Comparison of ENCODE assay signal across 9 mouse cellular contexts in the genomic region with DNA sequence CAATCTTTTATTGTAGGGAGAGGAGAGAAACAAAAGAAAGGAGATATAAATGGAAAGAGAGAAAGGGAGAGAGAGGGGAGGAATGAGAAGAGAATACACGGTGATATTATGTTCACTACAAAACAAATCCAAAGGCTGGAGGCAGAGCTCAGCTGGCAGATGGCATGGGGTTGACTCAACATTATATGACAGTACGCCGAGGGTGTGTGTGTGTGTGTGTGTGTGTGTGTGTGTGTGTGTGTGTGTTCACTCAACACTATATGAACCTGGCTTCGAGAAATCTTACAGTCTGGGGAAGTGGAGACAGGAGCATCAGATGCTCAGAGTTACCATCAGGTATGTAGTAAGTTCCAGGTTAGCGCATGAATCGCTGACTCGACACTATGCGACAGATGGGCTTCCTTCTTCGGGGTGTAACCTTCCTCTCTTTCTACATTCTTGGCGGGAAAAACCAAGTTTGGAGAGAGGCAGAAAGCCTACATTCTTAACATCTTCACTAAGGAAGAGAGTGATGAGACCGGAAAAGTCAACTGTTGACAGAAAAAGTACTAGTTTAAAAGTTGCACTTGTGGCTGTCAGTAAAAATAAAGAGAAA. TPM values are rescaled to one million over a fixed set of nuclear protein-coding genes. Genes with fewer than 3 reads are reported as not detected.
A peak's percentile ranks its signal among the peaks of the same experiment; 100 is the strongest.
DNase-seq lines count a peak whose midpoint lies in the region; ATAC-seq and TF ChIP-seq lines count a peak whose summit lies in the region.
"Had no signal": no experiment of that assay in that cellular context is flagged by ENCODE, and none has a peak within 500 bp of the region (broad histone marks: within the 10 kb centered on the region; RNA-seq: fewer than 3 reads in every experiment).

No protein-coding gene starts in this region.

- no peak overlapping the region for H3K9ac ChIP-seq in heart, postnatal 0 days (replicated peaks; ENCODE audit: low read depth, low read length)
- no peak overlapping the region for H3K9ac ChIP-seq in CH12.LX (ENCODE audit: insufficient read depth, low read depth)
- no peak overlapping the region for H3K9ac ChIP-seq in forebrain, embryonic 15.5 days (replicated peaks)
- no peak overlapping the region for H3K9ac ChIP-seq in midbrain, embryonic 16.5 days (ENCODE audit: low read depth, low read length)

- ATAC-seq in heart, postnatal 0 days (ENCODE audit: insufficient read depth, low read depth): no peak
- peak; percentile 24; the same call in 1 of the 2 replicates for ATAC-seq in forebrain, embryonic 15.5 days (replicated peaks)
- ATAC-seq in midbrain, embryonic 16.5 days: no peak

- peak overlapping the region; percentile 55; the same call in 1 of the 2 replicates for H3K4me3 ChIP-seq in heart, postnatal 0 days (ENCODE audit: low read depth, low read length)
- H3K4me3 ChIP-seq in CH12.LX (replicated peaks in 1 of 3; ENCODE audit: low read depth in 2 of 3, low read length in 2 of 3, poor library complexity in 1 of 3): no peak overlapping the region
- no peak overlapping the region for H3K4me3 ChIP-seq in forebrain, embryonic 15.5 days
- no peak overlapping the region; the same call in 1 of the 2 replicates for H3K4me3 ChIP-seq in midbrain, embryonic 16.5 days (ENCODE audit: low read depth, low read length)

- H3K27me3 ChIP-seq in heart, postnatal 0 days (ENCODE audit: control insufficient read depth, insufficient read depth, low read length): no peaks in the 10 kb centered on the region
- H3K27me3 ChIP-seq in CH12.LX (replicated peaks): no peaks in the 10 kb centered on the region
- no peaks in the 10 kb centered on the region for H3K27me3 ChIP-seq in forebrain, embryonic 15.5 days
- no peaks in the 10 kb centered on the region for H3K27me3 ChIP-seq in midbrain, embryonic 16.5 days (ENCODE audit: control insufficient read depth, insufficient read depth, low read depth, low read length)

- dilution Hi-C loops in CH12.LX (cut with MboI; ENCODE audit: extremely low pct_ligation_motif_present, extremely low pct_unique_long_range_greater_than_20kb, low sequenced_read_pairs): no loop called here

- in situ Hi-C loops in CH12.LX (cut with MboI; ENCODE audit: low pct_ligation_motif_present, low pct_unique_long_range_greater_than_20kb, low sequenced_read_pairs): no loop called here

- peaks cover 6% of the 10 kb centered on the region; the same call in 1 of the 2 replicates for H3K4me1 ChIP-seq in heart, postnatal 0 days (ENCODE audit: control insufficient read depth, insufficient read depth)
- no peaks in the 10 kb centered on the region for H3K4me1 ChIP-seq in CH12.LX (ENCODE audit: control insufficient read depth in 1 of 2, insufficient read depth in 2 of 2)
- peaks cover 9% of the 10 kb centered on the region for H3K4me1 ChIP-seq in forebrain, embryonic 15.5 days
- peaks cover 3% of the 10 kb centered on the region; the same call in 1 of the 2 replicates for H3K4me1 ChIP-seq in midbrain, embryonic 16.5 days (ENCODE audit: control insufficient read depth, insufficient read depth, low read length)

- DNase-seq in heart, postnatal 0 days (ENCODE audit: low spot score): no peak
- no peak for DNase-seq in heart, postnatal 4 days
- no peak for DNase-seq in CH12.LX (ENCODE audit: extremely low read depth)
- DNase-seq in adipocyte (ENCODE audit: low spot score): no peak
- no peak for DNase-seq in urinary bladder, postnatal 36 days (ENCODE audit: low spot score in 2 of 2)
- DNase-seq in gastrocnemius, postnatal 25 days: no peak

- H3K4me2 ChIP-seq in heart, postnatal 0 days (ENCODE audit: low read depth, low read length): peak overlapping the region; percentile 83
- no peak overlapping the region for H3K4me2 ChIP-seq in CH12.LX (ENCODE audit: insufficient read depth, low read depth, poor library complexity, severe bottlenecking)
- H3K4me2 ChIP-seq in forebrain, embryonic 15.5 days (replicated peaks): no peak overlapping the region
- peak overlapping the region; percentile 91; the same call in 1 of the 2 replicates for H3K4me2 ChIP-seq in midbrain, embryonic 16.5 days (ENCODE audit: low read length)

- H3K36me3 ChIP-seq in heart, postnatal 0 days (replicated peaks; ENCODE audit: control insufficient read depth, insufficient read depth, low read length): no peaks in the 10 kb centered on the region
- no peaks in the 10 kb centered on the region for H3K36me3 ChIP-seq in CH12.LX (replicated peaks in 1 of 2; ENCODE audit: control insufficient read depth in 1 of 2, insufficient read depth in 1 of 2, low read length in 1 of 2)
- no peaks in the 10 kb centered on the region for H3K36me3 ChIP-seq in forebrain, embryonic 15.5 days
- no peaks in the 10 kb centered on the region for H3K36me3 ChIP-seq in midbrain, embryonic 16.5 days (ENCODE audit: control insufficient read depth, insufficient read depth, low read length)

- no peaks in the 10 kb centered on the region for H3K79me2 ChIP-seq in CH12.LX (replicated peaks; ENCODE audit: control insufficient read depth, extremely low read depth, insufficient read depth, poor library complexity, severe bottlenecking)

- H3K9me3 ChIP-seq in heart, postnatal 0 days (replicated peaks; ENCODE audit: control insufficient read depth, low read length): no peaks in the 10 kb centered on the region
- H3K9me3 ChIP-seq in CH12.LX (replicated peaks; ENCODE audit: low read length): no peaks in the 10 kb centered on the region
- no peaks in the 10 kb centered on the region for H3K9me3 ChIP-seq in forebrain, embryonic 15.5 days
- H3K9me3 ChIP-seq in midbrain, embryonic 16.5 days (replicated peaks; ENCODE audit: control insufficient read depth, low read length, poor library complexity, severe bottlenecking): no peaks in the 10 kb centered on the region

- 83% methylated on average over 11 of the region's 11 CpGs for WGBS in heart, postnatal 0 days
- 83% methylated on average over 11 of the region's 11 CpGs for WGBS in forebrain, embryonic 15.5 days
- 79% methylated on average over 11 of the region's 11 CpGs for WGBS in midbrain, embryonic 16.5 days

- TF ChIP-seq EP300 in heart, postnatal 0 days (IDR thresholded peaks at IDR 0.05; ENCODE audit: low read depth): no peak
- no peak for TF ChIP-seq EP300 in CH12.LX (IDR thresholded peaks at IDR 0.05; ENCODE audit: low read length)

- no peak for TF ChIP-seq POLR2A in CH12.LX (IDR thresholded peaks at IDR 0.05; ENCODE audit: low read depth, low read length)

- TF ChIP-seq CTCF in heart, postnatal 0 days (IDR thresholded peaks at IDR 0.05; ENCODE audit: low read depth): no peak
- no peak for TF ChIP-seq CTCF in CH12.LX (conservative IDR thresholded peaks at IDR 0.05 in 1 of 2, IDR thresholded peaks at IDR 0.05 in 1 of 2; ENCODE audit: low read depth in 2 of 2, low read length in 2 of 2)

- H3K27ac ChIP-seq in heart, postnatal 0 days (ENCODE audit: low read depth): no peak overlapping the region
- no peak overlapping the region for H3K27ac ChIP-seq in CH12.LX (ENCODE audit: insufficient read depth, low read depth)
- H3K27ac ChIP-seq in forebrain, embryonic 15.5 days (replicated peaks): no peak overlapping the region
- H3K27ac ChIP-seq in midbrain, embryonic 16.5 days (ENCODE audit: low read length): no peak overlapping the region

- TF ChIP-seq RAD21 in CH12.LX (IDR thresholded peaks at IDR 0.05; ENCODE audit: low read depth, low read length): no peak

TF ChIP-seq in CH12.LX, 34 proteins besides CTCF, POLR2A, EP300 and RAD21:
- TF ChIP-seq NELFE (IDR thresholded peaks at IDR 0.05; ENCODE audit: low read depth, low read length): no peak
- peak; percentile 85; the same call in 1 of the 2 replicates for TF ChIP-seq MAFK (IDR thresholded peaks at IDR 0.05; ENCODE audit: insufficient replicate concordance, low read length)

RNA-seq across cellular contexts. Expression of gene Arsj, which starts 0.5 kb away (rescaled TPM):
- 1.3 and 3.4 TPM in 2 replicates for total RNA-seq in heart, postnatal 0 days (2014; rRNA removed; ENCODE audit: low replicate concordance)
- 1.1 TPM in 2 replicates for polyA plus RNA-seq in heart, postnatal 0 days (2015; fragmentation: Nextera tagmentation; extraction: Ambion mirVana)
- total RNA-seq in heart, postnatal 4 days (2021): 1 to 10 TPM; 1.8 to 2.2 TPM
- total RNA-seq in CH12.LX (2012; rRNA removed): not detected in 2 replicates
- total RNA-seq in CH12.LX (2014; rRNA removed): not detected in 2 replicates
- not detected in 2 replicates for polyA plus RNA-seq in CH12.LX (2012; ENCODE audit: insufficient read length, low read depth)
- polyA plus RNA-seq in forebrain, embryonic 15.5 days (2015; fragmentation: Nextera tagmentation; extraction: Ambion mirVana): 0.11 and 0.14 TPM in 2 replicates
- 0.24 and 0.45 TPM in 2 replicates for polyA plus RNA-seq in midbrain, embryonic 16.5 days (2015; fragmentation: Nextera tagmentation; extraction: Ambion mirVana)
- under 1 TPM; 0.27 to 0.67 TPM for total RNA-seq in gastrocnemius, postnatal 25 days (2021)
- total RNA-seq: hematopoietic stem cell, adult 5-6 weeks had no signal

Comparison
In these comparisons a context has a peak if more than half of its experiments do, and no peak if none do; other contexts are left out.
1. H3K4me2 ChIP-seq: peak in heart, postnatal 0 days (single experiment) and midbrain, embryonic 16.5 days (single experiment); none in CH12.LX (single experiment) and forebrain, embryonic 15.5 days (single experiment).